Mouse (Mus musculus) neural tube, embryonic 10.5 days (tissue): ENCODE data around the gene Smad3.

ENCODE experiments used
- DNase-seq: peaks from one replicate; pipeline ENCODE4 v3.0.0-alpha.2; 2017; ENCODE audit warnings: low spot score; ENCODE audit errors: extremely low spot score

Gene Smad3

DNA sequence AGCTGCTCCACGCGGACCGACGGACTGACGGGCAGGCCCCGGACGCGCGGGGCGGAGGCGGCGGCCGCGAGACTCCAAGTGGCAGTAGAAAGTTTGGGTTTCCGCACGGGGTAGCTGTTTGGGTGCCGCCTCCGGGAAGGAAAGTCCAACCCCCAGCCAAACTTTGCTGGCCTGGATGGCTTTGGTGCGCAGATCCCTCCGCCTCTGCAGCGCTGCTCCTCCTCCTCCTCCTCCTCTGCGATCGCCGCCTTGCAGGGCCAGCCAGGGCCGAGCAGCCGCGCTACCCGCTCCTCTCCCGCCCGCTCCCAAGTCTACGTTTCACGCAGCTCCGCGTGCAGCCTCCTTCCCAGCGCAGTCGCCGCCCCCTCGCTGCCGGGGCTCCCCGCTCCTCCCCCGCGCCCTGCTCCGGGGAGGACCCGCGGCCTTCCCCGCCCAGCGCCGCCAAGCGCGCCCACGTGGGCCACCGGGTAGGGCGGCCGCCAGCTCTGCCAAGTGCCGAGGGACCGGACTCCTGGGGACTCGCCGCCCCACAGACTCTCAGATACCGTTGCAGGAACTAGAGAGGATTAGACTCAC, at the start of gene Smad3:
Gene Smad3 (minus strand): TSS at position 130 of the 576 bp plus-strand sequence.
- peak; percentile 92 for DNase-seq

DNA sequence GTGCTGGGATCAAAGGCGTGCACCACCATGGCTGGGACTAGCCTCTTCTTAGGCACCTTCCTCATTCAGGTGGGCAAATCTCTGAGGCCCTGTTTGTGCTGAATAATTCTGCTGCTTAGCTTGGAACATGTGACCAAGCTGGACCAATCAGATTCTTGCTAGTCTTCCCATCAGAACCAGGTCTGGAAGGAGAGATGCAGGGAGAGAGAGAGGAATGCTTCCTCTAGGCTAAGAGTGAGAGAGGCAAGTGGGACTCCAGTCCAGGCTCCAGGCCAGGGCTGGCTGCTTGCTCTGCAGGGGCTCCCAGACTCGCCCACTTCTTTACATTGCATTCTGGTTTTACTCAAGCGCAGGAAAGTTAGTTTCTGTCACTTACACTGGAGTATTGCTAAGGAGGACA, 47.1 kb upstream of the Smad3 start:
- no peak for DNase-seq

- DNase-seq = peak; percentile 66
Measured at GRCm38 (mm10) chr9:63803181-63803591, 45.4 kb upstream of the Smad3 start.

- DNase-seq = no peak
Measured at GRCm38 (mm10) chr9:63802504-63802903, 44.7 kb upstream of the Smad3 start.

GRCm38 (mm10) chr9:63802080-63802479, 44.3 kb upstream of the Smad3 start:
- no peak for DNase-seq

GRCm38 (mm10) chr9:63796429-63796828, 38.6 kb upstream of the Smad3 start:
- DNase-seq = no peak

- DNase-seq = no peak
Measured at GRCm38 (mm10) chr9:63793731-63794495, 36.1 kb upstream of the Smad3 start.

- no peak for DNase-seq
Measured at GRCm38 (mm10) chr9:63791716-63792115, 33.9 kb upstream of the Smad3 start.

- no peak for DNase-seq
Measured at GRCm38 (mm10) chr9:63791275-63791674, 33.5 kb upstream of the Smad3 start.

DNA sequence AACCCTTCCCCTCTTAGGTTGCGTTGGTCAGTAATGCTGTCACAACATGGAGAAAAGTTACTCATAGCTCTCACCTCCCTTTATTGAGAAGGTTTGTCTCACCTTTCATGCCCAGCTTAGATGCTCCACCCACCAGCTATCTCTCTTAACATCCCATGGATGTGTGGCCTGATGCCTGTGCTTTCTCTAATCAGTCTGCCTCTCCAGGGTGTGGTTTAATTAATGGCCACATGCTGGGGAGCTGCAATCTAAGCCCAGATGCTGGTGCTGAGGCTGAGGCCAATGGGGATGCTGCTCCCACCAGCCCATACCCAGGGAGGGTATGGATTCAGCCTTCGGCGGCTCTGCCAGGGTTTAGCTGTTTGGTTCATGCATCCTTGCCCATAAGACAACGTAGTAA, 32.4 kb upstream of the Smad3 start:
- DNase-seq = no peak

- no peak for DNase-seq
Measured at GRCm38 (mm10) chr9:63789386-63789785, 31.6 kb upstream of the Smad3 start.

- no peak for DNase-seq
Measured at GRCm38 (mm10) chr9:63787606-63788005, 29.8 kb upstream of the Smad3 start.

DNA sequence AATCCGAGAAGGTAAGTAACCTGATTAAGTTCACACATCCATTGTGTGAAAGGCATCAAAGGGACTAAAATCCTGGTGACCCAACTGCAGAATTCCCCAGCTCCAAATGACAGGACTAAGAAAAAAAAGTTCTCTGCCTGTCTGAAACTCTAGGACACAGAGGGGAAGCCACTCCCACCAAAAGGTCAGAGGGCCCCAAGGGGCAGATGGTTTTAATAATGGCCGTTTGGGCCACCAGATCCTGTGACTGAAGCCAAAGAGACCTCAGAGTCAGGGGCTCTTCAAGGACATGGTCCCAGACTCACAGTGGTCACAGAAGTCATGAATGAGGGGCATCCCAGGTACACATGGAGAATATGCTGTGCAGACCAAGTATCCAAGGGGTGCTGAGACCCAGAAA, 29.3 kb upstream of the Smad3 start:
- no peak for DNase-seq

DNA sequence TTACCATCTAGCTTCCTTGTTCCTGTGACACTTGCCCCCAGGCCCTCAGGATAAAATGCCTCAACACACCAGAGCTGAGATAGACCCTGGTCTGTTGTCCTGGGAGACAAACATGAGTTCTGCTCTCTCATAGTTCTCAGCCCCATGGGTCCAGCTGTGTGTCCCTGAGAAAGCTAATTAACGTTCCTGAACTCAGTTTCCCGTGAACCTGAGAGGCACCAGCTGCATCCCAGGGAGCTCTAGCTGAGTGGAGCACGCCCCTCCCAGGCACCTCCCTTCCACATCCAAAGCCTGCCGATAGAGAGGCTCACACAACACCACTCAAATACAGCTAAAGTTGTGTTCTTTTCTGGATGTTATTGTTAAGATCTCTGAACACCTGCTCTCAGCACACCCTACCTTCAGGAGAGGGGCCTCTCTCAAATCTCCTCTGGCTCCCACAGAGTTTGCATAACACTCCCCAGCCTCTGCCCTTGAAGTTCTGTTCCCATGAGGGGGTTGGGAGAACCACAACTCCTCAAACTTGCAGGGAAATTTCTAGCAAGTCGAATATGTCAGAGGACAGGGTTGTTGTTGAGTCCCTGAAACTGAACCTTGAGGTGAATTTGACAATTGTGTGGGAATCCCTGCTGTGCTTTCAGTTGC, 28.4 kb upstream of the Smad3 start:
- DNase-seq = no peak

GRCm38 (mm10) chr9:63785492-63785891, 27.7 kb upstream of the Smad3 start:
- DNase-seq = no peak

- no peak for DNase-seq
Measured at GRCm38 (mm10) chr9:63784597-63784996, 26.8 kb upstream of the Smad3 start.

GRCm38 (mm10) chr9:63782744-63783143, 24.9 kb upstream of the Smad3 start:
- DNase-seq = peak; percentile 54

DNA sequence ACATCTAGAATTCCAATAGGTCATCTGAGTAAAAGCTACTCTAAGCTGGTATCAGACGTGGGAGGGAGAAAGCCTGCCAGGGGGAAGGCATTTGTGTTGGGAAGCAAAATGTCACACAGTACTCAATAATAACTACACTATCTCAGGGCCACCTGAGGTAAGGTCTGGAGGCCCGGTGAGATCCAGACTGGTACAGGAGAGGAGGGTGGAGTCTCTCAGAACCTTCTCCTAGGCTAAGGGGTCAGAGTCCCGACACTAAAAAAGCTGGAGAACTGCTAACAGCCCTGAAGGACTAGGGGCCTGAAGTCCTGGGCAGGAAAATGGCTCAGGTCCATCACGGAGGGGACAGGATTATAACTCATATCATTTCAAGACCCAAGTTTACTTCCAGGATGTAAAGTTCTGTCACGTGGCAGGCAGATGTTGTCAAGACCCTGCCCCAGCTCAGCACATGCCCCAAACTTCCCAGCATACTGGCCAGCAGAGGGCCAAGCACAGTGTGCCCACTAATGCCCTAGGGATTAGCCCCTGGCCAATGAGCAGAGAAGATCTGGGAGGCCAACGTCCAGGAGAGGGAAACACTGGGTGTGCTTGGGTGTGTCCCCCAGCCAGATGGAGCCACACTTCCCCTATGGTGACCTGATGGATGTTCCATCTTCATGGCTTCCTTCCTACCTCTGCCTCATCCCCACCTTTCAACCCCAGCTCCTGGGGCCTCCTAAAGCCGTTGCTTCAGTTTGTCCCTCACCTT, 24.1 kb upstream of the Smad3 start:
- no peak for DNase-seq

DNA sequence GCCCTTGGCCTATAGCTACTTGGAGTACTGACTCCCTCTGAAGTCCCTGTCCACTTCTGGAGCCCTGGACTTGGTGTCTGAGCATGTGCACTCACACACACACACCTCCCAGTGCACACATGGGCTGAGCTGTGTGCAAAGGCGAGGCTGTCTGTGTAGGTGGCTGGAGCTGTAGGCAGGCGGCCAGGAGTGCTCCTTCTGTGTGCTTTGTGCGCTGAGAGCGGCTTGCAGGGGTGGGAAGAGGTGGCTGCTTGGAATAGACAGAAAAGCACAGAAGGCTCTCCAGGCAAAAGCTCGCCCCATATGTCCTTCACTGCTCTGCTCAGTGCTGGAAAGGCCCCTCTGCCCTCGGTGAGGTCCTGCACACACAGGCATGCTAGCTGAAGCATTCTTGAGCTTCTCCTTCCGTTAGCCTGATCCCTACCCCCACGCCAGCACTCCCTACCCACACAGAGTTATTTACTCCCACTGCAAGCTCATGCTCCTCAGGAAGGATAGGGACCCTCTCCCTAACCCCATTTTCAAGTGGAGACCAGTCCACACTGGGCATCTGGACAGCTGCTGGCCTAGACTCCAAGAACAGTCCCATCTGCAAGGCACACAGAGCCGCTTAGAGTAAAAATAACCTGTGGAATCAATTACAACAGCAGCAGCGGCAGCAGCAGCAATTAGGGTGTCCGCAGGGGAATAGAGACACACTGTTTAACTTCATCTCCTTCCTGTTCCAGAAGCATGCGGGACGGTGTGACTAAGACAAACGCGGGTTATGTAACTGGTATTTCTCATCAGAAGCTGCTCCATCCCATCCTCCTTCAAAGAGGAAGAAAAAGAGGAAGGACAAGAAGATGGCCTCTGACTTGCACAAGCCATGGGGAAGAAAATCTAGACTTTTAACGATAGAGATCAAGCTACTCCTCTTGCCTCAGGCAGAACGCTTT, 22.4 kb upstream of the Smad3 start:
- DNase-seq = peak; percentile 57

- no peak for DNase-seq
Measured at GRCm38 (mm10) chr9:63776735-63777134, 18.9 kb upstream of the Smad3 start.
